In genomic region chr6:92630991-92631390, GRCm38 (mm10) we compare ENCODE assay signal across 13 mouse cellular contexts.
DNase-seq lines count a peak whose midpoint lies in the region.
"Had no signal": no experiment of that assay in that cellular context is flagged by ENCODE, and none has a peak within 500 bp of the region (broad histone marks: within the 10 kb centered on the region; RNA-seq: fewer than 3 reads in every experiment).

No protein-coding gene starts in this region.

- peak; percentile 72 to 80 for DNase-seq in cerebellum, postnatal 10 days
- no peak for DNase-seq in cerebellum, postnatal 25 days
- DNase-seq in left cerebral cortex, postnatal 4 days: peak; percentile 19
- DNase-seq in left cerebral cortex, postnatal 10 days (ENCODE audit: extremely low spot score in 1 of 2, low spot score in 2 of 2): no peak
- peak; percentile 19 for DNase-seq in NIH3T3 (ENCODE audit: low read depth)
- peak; percentile 14 for DNase-seq in lung, postnatal 14 days
- DNase-seq in ovary, postnatal 14 days (ENCODE audit: low spot score): no peak
- DNase-seq: cerebellum, adult 11-12 months; cerebellum, adult 9-10 months; embryo, embryonic 11 days; gastrocnemius, adult 2 months; gastrocnemius, postnatal 25 days; heart, postnatal 4 days had no signal

- intact Hi-C loops in left cerebral cortex, postnatal 4 days (cut with DNase I): no loop called here
- intact Hi-C loops in left cerebral cortex, postnatal 10 days (cut with DNase I): no loop called here

Comparison
In these comparisons a context has a peak if more than half of its experiments do, and no peak if none do; other contexts are left out.
1. DNase-seq: peak in cerebellum, postnatal 10 days (2 of 2), left cerebral cortex, postnatal 4 days (single experiment), NIH3T3 (single experiment) and lung, postnatal 14 days (single experiment); none in cerebellum, postnatal 25 days (0 of 2), left cerebral cortex, postnatal 10 days (0 of 2) and ovary, postnatal 14 days (single experiment).